Mouse (Mus musculus): ENCODE results near the gene Nr1d1.

DNA sequence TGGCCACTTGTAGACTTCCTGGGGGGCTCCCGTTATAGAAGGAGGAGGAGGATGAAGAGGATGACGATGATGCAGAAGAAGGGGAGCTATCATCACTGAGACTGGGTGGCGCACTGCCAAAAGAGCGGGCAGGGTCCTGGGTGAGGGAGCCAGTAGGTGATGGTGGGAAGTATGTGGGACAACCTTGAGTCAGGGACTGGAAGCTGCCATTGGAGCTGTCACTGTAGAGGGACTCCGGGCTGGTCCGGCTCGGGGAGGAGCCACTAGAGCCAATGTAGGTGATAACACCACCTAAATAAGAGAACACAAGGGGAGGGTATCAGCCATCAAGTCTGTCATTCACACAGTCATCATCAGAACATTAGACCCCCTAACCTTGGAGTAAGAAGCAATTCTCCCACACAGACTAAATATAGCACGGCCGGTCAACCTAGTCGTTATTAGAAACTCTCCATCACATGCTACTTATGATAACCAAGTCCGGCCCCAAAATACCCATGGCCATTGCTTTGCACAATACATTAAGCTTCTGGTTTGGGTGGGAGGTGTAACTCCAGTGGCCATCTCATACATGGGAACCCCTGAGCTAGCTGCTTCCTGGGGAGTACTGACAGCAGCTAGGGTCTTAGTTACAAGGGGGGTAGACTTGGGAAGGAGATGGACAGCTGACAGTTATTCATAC, 3.1 kb downstream of the Nr1d1 start:
- TF ChIP-seq GATA1 (IDR thresholded peaks at IDR 0.05; ENCODE audit: borderline replicate concordance, low read length) (no peak), FLI1 (IDR thresholded peaks at IDR 0.05; ENCODE audit: low read length) (no peak)
